Mouse (Mus musculus) hindbrain, postnatal 0 days (tissue): Measurements from ENCODE around the gene Adamts15. TPM values are rescaled to one million over a fixed set of nuclear protein-coding genes. Genes with fewer than 3 reads are reported as not detected.

Experiments
- ATAC-seq: fragments of 200-750 bp; cut with Nextera tagmentation; 2 replicates; pipeline ENCODE4 v1.8.0; 2017; ENCODE audit warnings: mild to moderate bottlenecking, moderate TSS enrichment, moderate library complexity
- DNase-seq: peaks from one replicate; pipeline ENCODE4 v3.0.0-alpha.2; 2015; ENCODE audit warnings: low spot score
- H3K27ac ChIP-seq: fragments of 300-500 bp; sonication (generic); 2 replicates; pipeline ENCODE4 v1.5.1; 2014; ENCODE audit warnings: mild to moderate bottlenecking
- H3K27me3 ChIP-seq: fragments of 300-500 bp; sonication (generic); 2 replicates; pipeline ENCODE4 v1.6.1; 2014; ENCODE audit warnings: low read length, mixed read lengths; ENCODE audit not compliant: insufficient read depth
- H3K36me3 ChIP-seq: fragments of 300-500 bp; sonication (generic); 2 replicates; pipeline ENCODE4 v1.6.1; 2014; ENCODE audit warnings: low read length, mixed read lengths; ENCODE audit not compliant: insufficient read depth
- H3K4me1 ChIP-seq: fragments of 300-500 bp; sonication (generic); 2 replicates; pipeline ENCODE4 v1.6.1; 2014; ENCODE audit warnings: antibody characterized with exemption, low read length, mixed read lengths; ENCODE audit not compliant: insufficient read depth
- H3K4me2 ChIP-seq: fragments of 300-500 bp; sonication (generic); 2 replicates; pipeline ENCODE4 v1.6.1; 2014; ENCODE audit warnings: low read depth, mild to moderate bottlenecking, low read length, moderate library complexity, mixed read lengths
- H3K4me3 ChIP-seq: fragments of 300-500 bp; sonication (generic); 2 replicates; pipeline ENCODE4 v1.5.1; 2014; ENCODE audit warnings: low read length
- H3K9ac ChIP-seq: fragments of 300-500 bp; sonication (generic); replicated peaks from 2 replicates; pipeline ENCODE4 v1.6.1; 2014; ENCODE audit warnings: mild to moderate bottlenecking, low read length, moderate library complexity, mixed read lengths
- H3K9me3 ChIP-seq: fragments of 300-500 bp; sonication (generic); 2 replicates; pipeline ENCODE4 v1.6.1; 2016; ENCODE audit warnings: low read length, mixed read lengths
- CTCF ChIP-seq: IDR thresholded peaks from 2 replicates; pipeline ENCODE4 v1.5.1; 2016; ENCODE audit warnings: antibody characterized with exemption, control low read depth, low read depth
- WGBS: fragments of 180-500 bp; shearing (Covaris S2); extraction: QIAGEN DNeasy Blood & Tissue Kit; methylation state at CpG from one replicate; pipeline ENCODE4 v1.1.7; 2014; 5-methylcytosine and 5-hydroxymethylcytosine counted together
- polyA plus RNA-seq: library from polyadenylated mRNA; unstranded; fragments of >200 nt; fragmentation: Nextera tagmentation; extraction: Ambion mirVana; gene quantifications from 2 replicates; pipeline ENCODE4 v1.2.1, GENCODE M21; 2015
- total RNA-seq: library from RNA; depleted of rRNA; stranded (reverse); fragments of >200 nt; gene quantifications from 2 replicates; pipeline ENCODE4 v1.2.3, GENCODE M21; 2014

Gene Adamts15
- total and polyA plus RNA-seq, 2 experiments from 2014 or later: 3.5 to 14.6 TPM

DNA sequence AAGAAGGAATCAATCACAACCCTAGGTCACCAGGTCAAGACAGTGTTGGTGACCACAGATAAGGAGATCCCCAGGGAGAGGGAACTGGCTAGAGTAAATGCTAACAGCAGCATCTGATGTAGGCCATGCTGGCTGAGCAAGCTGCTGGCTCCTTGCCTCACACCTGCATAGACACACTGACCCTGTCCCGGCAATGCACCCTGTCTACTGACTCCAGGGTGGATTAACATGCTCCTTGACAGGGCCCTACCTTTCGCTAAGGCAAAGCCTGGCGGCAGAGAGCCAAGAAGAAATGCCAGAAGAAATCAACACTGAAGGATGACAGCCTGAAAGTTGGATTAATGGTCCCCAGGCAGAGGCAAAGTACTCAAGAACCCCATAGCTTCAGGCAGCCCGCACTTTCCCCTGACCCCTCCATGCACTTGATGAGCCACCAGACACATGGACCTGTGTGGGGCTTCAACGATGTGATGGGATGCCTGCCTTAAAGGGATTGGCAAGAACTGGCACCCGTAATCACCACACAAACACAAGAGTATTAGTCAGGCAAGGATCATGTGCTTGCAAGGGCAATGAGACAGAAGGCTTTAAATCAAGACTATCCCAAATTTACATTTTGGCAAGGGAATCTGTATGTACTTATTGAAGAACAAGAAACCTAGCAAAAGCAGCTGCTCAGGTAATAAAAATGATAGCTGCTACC, 5.8 kb downstream of the Adamts15 start:
- H3K27me3 ChIP-seq: no peaks in the 10 kb centered on the region
- H3K4me1 ChIP-seq: peaks cover 11% of the 10 kb centered on the region; the same call in 1 of the 2 replicates
- no peaks in the 10 kb centered on the region for H3K9me3 ChIP-seq
- no peaks in the 10 kb centered on the region for H3K36me3 ChIP-seq
- no peak overlapping the region for H3K9ac ChIP-seq
- no peak overlapping the region for H3K4me2 ChIP-seq
- 82% methylated on average over 6 of the region's 6 CpGs for WGBS
- no peak for TF ChIP-seq CTCF
- no peak overlapping the region for H3K4me3 ChIP-seq
- DNase-seq (no peak), ATAC-seq (no peak)
- no peak overlapping the region for H3K27ac ChIP-seq

DNA sequence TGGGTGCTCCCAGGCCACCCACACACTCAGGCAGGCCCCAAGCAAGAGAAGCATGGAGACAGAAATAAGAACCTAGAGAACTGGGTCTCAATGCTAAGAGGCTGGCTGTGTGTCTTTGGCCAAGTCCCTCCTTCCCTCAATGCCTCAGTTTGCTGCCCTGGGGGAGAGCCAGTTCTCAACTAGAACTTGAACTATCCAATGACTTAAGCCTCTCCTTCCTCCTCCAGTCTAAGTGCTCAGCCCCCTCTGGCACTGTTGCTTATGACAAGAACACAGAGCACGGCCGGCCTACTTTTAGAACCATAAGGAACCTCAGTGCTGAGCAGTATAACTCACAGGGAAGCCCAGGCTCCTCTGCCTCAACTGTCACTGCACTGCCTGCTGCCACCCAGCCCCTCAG, 8.0 kb downstream of the Adamts15 start:
- no peak overlapping the region for H3K4me2 ChIP-seq
- TF ChIP-seq CTCF: no peak
- ATAC-seq (no peak), DNase-seq (no peak)
- peaks cover 5% of the 10 kb centered on the region; the same call in 1 of the 2 replicates for H3K4me1 ChIP-seq
- H3K27me3 ChIP-seq: no peaks in the 10 kb centered on the region
- H3K36me3 ChIP-seq: no peaks in the 10 kb centered on the region
- H3K27ac ChIP-seq: no peak overlapping the region
- H3K9me3 ChIP-seq: no peaks in the 10 kb centered on the region
- WGBS: 92% methylated on average over 2 of the region's 2 CpGs
- no peak overlapping the region for H3K4me3 ChIP-seq
- no peak overlapping the region for H3K9ac ChIP-seq

DNA sequence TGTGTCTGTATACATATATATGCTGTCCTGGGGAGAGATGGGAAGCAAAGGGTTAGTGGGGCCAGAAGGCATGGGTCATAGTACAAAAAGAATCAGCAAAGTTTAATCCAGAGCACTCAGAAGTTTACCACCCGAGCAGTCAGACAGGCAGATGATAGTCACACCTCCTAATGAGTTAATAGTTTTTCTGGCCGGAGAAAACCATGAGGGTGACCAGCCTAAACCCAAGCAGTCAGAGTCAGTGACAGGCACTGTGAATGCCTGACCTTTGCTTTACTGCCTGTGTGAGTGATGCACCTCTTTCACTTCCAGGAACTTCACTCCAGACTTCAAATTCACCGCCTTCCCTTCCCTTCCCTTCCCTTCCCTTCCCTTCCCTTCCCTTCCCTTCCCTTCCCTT, 8.8 kb downstream of the Adamts15 start:
- WGBS: 71% methylated on average over 3 of the region's 3 CpGs
- ATAC-seq: no peak
- no peak for DNase-seq
- Histone ChIP-seq H3K4me1 (no peaks in the 10 kb centered on the region; the same call in 1 of the 2 replicates), H3K27me3 (no peaks in the 10 kb centered on the region), H3K9me3 (no peaks in the 10 kb centered on the region), H3K4me3 (no peak overlapping the region), H3K36me3 (no peaks in the 10 kb centered on the region), H3K9ac (no peak overlapping the region), H3K27ac (no peak overlapping the region), H3K4me2 (no peak overlapping the region)
- no peak for TF ChIP-seq CTCF

DNA sequence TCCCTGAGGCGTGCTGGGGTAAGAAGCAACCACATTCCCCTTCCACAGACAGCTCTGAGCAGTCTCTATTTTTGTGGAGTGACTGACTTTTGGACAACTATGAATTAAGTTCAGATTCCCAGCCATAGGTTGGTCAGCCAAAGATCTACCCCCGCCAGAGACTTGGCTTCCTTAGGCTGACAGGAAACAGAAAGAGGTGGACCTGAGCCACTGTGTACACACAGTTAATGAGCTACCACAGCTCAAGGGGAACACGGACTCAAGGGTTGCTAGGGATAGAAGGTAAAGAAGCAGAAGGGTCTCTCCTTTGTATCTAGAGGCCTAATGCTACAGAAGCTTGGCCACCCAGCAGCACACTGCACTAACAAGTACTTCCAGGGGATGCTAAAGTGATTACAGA, 10.1 kb downstream of the Adamts15 start:
- TF ChIP-seq CTCF: no peak
- no peaks in the 10 kb centered on the region for H3K9me3 ChIP-seq
- H3K27me3 ChIP-seq: no peaks in the 10 kb centered on the region
- H3K9ac ChIP-seq: no peak overlapping the region
- WGBS: 75% methylated on average over 3 of the region's 3 CpGs
- H3K4me2 ChIP-seq: no peak overlapping the region
- no peaks in the 10 kb centered on the region for H3K36me3 ChIP-seq
- H3K27ac ChIP-seq: no peak overlapping the region
- no peak for DNase-seq
- H3K4me3 ChIP-seq: no peak overlapping the region
- no peak for ATAC-seq
- no peaks in the 10 kb centered on the region; the same call in 1 of the 2 replicates for H3K4me1 ChIP-seq

DNA sequence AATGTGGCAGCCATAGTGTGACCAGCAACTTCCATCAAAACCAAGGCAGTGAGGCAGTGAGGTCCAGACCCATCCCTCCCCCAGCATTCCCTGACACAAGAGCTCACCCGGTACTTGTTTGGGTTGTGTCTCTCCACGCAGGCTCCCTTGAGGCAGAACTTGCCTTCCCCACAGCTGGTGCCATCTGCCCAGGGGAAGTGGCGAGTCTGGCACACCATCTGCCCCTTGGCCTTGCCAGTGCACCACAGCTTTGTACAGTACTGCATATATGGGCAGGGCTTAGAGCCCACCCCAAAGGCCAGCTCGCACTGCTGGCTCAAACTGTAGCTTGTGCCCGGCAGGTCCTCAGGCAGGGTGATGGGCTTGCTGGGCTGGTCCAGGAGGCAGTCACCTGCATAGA, 11.8 kb downstream of the Adamts15 start:
- Histone ChIP-seq H3K4me3 (no peak overlapping the region), H3K27ac (no peak overlapping the region), H3K4me2 (no peak overlapping the region), H3K4me1 (no peaks in the 10 kb centered on the region; the same call in 1 of the 2 replicates), H3K27me3 (no peaks in the 10 kb centered on the region), H3K9me3 (no peaks in the 10 kb centered on the region), H3K36me3 (no peaks in the 10 kb centered on the region), H3K9ac (no peak overlapping the region)
- DNase-seq: no peak
- TF ChIP-seq CTCF: no peak
- no peak for ATAC-seq
- 57% methylated on average over 5 of the region's 5 CpGs for WGBS

DNA sequence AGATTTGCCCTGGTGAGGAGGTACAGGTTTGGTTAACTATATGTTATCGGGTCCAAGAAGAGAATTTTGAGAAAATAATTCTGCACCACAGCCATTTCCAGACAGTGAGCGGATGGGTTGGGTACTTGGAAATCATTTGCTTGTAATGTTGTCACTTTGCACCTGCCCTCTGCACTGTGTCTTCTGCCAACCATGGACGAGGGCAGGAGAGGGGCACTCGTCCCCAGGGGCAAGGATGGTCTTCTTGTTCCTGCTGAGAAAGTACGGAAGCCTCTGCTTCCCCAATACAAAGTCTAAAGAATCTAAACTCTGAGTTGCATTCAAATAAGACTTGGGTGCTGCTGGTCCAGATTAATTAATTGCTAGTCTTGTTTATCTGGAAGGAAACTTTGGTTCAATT, 13.3 kb downstream of the Adamts15 start:
- no peak for ATAC-seq
- Histone ChIP-seq H3K4me2 (no peak overlapping the region), H3K4me1 (no peaks in the 10 kb centered on the region; the same call in 1 of the 2 replicates), H3K36me3 (no peaks in the 10 kb centered on the region), H3K4me3 (no peak overlapping the region), H3K27me3 (no peaks in the 10 kb centered on the region), H3K27ac (no peak overlapping the region), H3K9ac (no peak overlapping the region), H3K9me3 (no peaks in the 10 kb centered on the region)
- WGBS: 76% methylated on average over 5 of the region's 5 CpGs
- TF ChIP-seq CTCF: no peak
- DNase-seq: no peak

DNA sequence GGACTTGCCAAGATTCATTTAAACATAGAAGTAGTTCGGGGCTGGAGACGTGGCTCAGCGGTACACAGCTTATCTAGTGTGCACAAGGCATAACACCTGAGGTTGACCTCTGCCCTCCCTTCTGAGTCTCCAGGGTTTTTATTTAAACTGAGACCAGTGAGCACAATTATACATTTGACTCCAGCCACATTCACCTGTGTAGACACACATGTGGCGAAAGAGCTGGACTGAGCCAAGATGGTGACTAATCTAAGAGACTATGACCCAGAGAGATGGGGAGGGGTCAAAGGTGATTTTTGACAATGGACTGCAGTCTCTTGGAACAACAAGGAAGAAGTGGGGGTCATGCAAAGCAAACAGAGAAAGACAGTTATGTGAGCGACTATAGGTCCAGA, 14.0 kb downstream of the Adamts15 start:
- Histone ChIP-seq H3K4me1 (no peaks in the 10 kb centered on the region; the same call in 1 of the 2 replicates), H3K27ac (no peak overlapping the region), H3K27me3 (no peaks in the 10 kb centered on the region), H3K9ac (no peak overlapping the region), H3K9me3 (no peaks in the 10 kb centered on the region), H3K4me3 (no peak overlapping the region), H3K36me3 (no peaks in the 10 kb centered on the region), H3K4me2 (no peak overlapping the region)
- ATAC-seq: no peak
- no peak for DNase-seq
- WGBS: 89% methylated on average over 5 of the region's 5 CpGs
- TF ChIP-seq CTCF: no peak
